Mouse (Mus musculus) liver, embryonic 11.5 days (tissue): ENCODE measurements around the gene Tradd. TPM values are rescaled to one million over a fixed set of nuclear protein-coding genes. Genes with fewer than 3 reads are reported as not detected.
A peak's percentile ranks its signal among the peaks of the same experiment; 100 is the strongest.

ENCODE experiments used
- ATAC-seq: fragments of 200-750 bp; cut with Nextera tagmentation; replicated peaks from 2 replicates; pipeline ENCODE4 v1.8.0; 2017; ENCODE audit warnings: moderate number of reproducible peaks, mild to moderate bottlenecking, moderate TSS enrichment, moderate library complexity; ENCODE audit not compliant: low FRiP score
- DNase-seq: peaks from one replicate; pipeline ENCODE4 v3.0.0-alpha.2; 2017; ENCODE audit warnings: low spot score
- H3K27ac ChIP-seq: fragments of 300-500 bp; sonication (generic); 2 replicates; pipeline ENCODE4 v1.5.1; 2014; ENCODE audit warnings: mild to moderate bottlenecking, low read depth, low read length, control low read depth
- H3K27me3 ChIP-seq: fragments of 300-500 bp; sonication (generic); replicated peaks from 2 replicates; pipeline ENCODE4 v1.6.1; 2014; ENCODE audit warnings: low read length, mixed read lengths; ENCODE audit not compliant: control insufficient read depth, insufficient read depth
- H3K36me3 ChIP-seq: fragments of 300-500 bp; sonication (generic); 2 replicates; pipeline ENCODE4 v1.6.1; 2014; ENCODE audit warnings: mild to moderate bottlenecking, low read length, moderate library complexity, mixed read lengths; ENCODE audit not compliant: control insufficient read depth, insufficient read depth
- H3K4me1 ChIP-seq: fragments of 300-500 bp; sonication (generic); replicated peaks from 2 replicates; pipeline ENCODE4 v1.6.1; 2014; ENCODE audit warnings: low read length, mixed read lengths; ENCODE audit not compliant: control insufficient read depth, insufficient read depth
- H3K4me2 ChIP-seq: fragments of 300-500 bp; sonication (generic); 2 replicates; pipeline ENCODE4 v1.6.1; 2014; ENCODE audit warnings: mild to moderate bottlenecking, control low read depth, moderate library complexity
- H3K4me3 ChIP-seq: fragments of 300-500 bp; sonication (generic); 2 replicates; pipeline ENCODE4 v1.5.1; 2014; ENCODE audit warnings: low read depth, low read length, control low read depth
- H3K9ac ChIP-seq: fragments of 300-500 bp; sonication (generic); 2 replicates; pipeline ENCODE4 v1.6.1; 2014; ENCODE audit warnings: low read depth, low read length, control low read depth
- H3K9me3 ChIP-seq: fragments of 300-500 bp; sonication (generic); 2 replicates; pipeline ENCODE4 v1.6.1; 2016; ENCODE audit warnings: low read length, inconsistent platforms, mixed read lengths; ENCODE audit not compliant: control insufficient read depth
- WGBS: fragments of 180-500 bp; shearing (Covaris S2); extraction: QIAGEN DNeasy Blood & Tissue Kit; methylation state at CpG from one replicate; pipeline ENCODE4 v1.1.7; 2014; 5-methylcytosine and 5-hydroxymethylcytosine counted together
- polyA plus RNA-seq: library from polyadenylated mRNA; unstranded; fragments of >200 nt; fragmentation: Nextera tagmentation; extraction: Ambion mirVana; gene quantifications from 2 replicates; pipeline ENCODE4 v1.2.1, GENCODE M21; 2014

The Tradd gene
- polyA plus RNA-seq, 1 experiment from 2014 or later = 23.1 TPM

GRCm38 (mm10) chr8:105269461-105269947, 5.1 kb upstream of the Tradd start, which contains the start of gene Hsf4:
Gene Hsf4, plus strand, starts transcription at chr8:105269801.
- Histone ChIP-seq H3K4me1 (peaks cover 30% of the 10 kb centered on the region), H3K9me3 (peaks cover 6% of the 10 kb centered on the region; the same call in 1 of the 2 replicates), H3K27me3 (peaks cover 87% of the 10 kb centered on the region), H3K9ac (no peak within 1 kb of the TSS; the same call in 1 of the 2 replicates), H3K36me3 (no peaks in the 10 kb centered on the region), H3K4me3 (peak within 1 kb of the TSS; percentile 45), H3K27ac (no peak within 1 kb of the TSS), H3K4me2 (peak within 1 kb of the TSS; percentile 73)
- DNase-seq (no peak), ATAC-seq (0 out of 2 replicates have a peak, but pooled peaks have one; percentile 22)
- WGBS = 2% methylated on average over 42 of the region's 42 CpGs

- Histone ChIP-seq H3K9ac (no peak overlapping the region), H3K36me3 (no peaks in the 10 kb centered on the region), H3K27me3 (peaks cover 83% of the 10 kb centered on the region), H3K4me1 (peaks cover 30% of the 10 kb centered on the region), H3K4me2 (peak overlapping the region; percentile 73), H3K27ac (no peak overlapping the region), H3K4me3 (peak overlapping the region; percentile 45), H3K9me3 (peaks cover 6% of the 10 kb centered on the region; the same call in 1 of the 2 replicates)
- DNase-seq (no peak), ATAC-seq (no peak)
- WGBS = 6% methylated on average over 10 of the region's 10 CpGs
Measured at GRCm38 (mm10) chr8:105269075-105269458, 4.7 kb upstream of the Tradd start.

GRCm38 (mm10) chr8:105268342-105269074, 4.1 kb upstream of the Tradd start:
- Histone ChIP-seq H3K27ac (no peak overlapping the region), H3K4me3 (peak overlapping the region; percentile 45), H3K4me2 (peak overlapping the region; percentile 73), H3K4me1 (peaks cover 32% of the 10 kb centered on the region), H3K9ac (peak overlapping the region; percentile 28), H3K9me3 (peaks cover 6% of the 10 kb centered on the region; the same call in 1 of the 2 replicates), H3K36me3 (no peaks in the 10 kb centered on the region), H3K27me3 (peaks cover 79% of the 10 kb centered on the region)
- ATAC-seq (peak; percentile 3; the same call in 1 of the 2 replicates), DNase-seq (peak; percentile 65)
- WGBS = 4% methylated on average over 65 of the region's 65 CpGs

- Histone ChIP-seq H3K9me3 (peaks cover 6% of the 10 kb centered on the region; the same call in 1 of the 2 replicates), H3K36me3 (no peaks in the 10 kb centered on the region), H3K4me2 (no peak overlapping the region), H3K9ac (no peak overlapping the region), H3K4me3 (no peak overlapping the region), H3K4me1 (peaks cover 35% of the 10 kb centered on the region), H3K27me3 (peaks cover 62% of the 10 kb centered on the region), H3K27ac (no peak overlapping the region)
- ATAC-seq (no peak), DNase-seq (no peak)
- WGBS = 19% methylated on average over 13 of the region's 13 CpGs
Measured at GRCm38 (mm10) chr8:105266775-105267174, 2.4 kb upstream of the Tradd start.

GRCm38 (mm10) chr8:105265128-105265527, 719 bp upstream of the Tradd start:
- Histone ChIP-seq H3K9ac (peak overlapping the region; percentile 75), H3K4me2 (peak overlapping the region; percentile 81), H3K9me3 (peaks cover 6% of the 10 kb centered on the region; the same call in 1 of the 2 replicates), H3K4me1 (peaks cover 35% of the 10 kb centered on the region), H3K27ac (no peak overlapping the region), H3K36me3 (no peaks in the 10 kb centered on the region), H3K27me3 (peaks cover 49% of the 10 kb centered on the region), H3K4me3 (peak overlapping the region; percentile 64)
- no peak for DNase-seq
- ATAC-seq = 0 out of 2 replicates have a peak, but pooled peaks have one; percentile 24
- 13% methylated on average over 10 of the region's 10 CpGs for WGBS

GRCm38 (mm10) chr8:105263244-105263912, 1.0 kb downstream of the Tradd start:
- H3K27ac ChIP-seq = no peak overlapping the region
- H3K36me3 ChIP-seq = no peaks in the 10 kb centered on the region
- ATAC-seq (no peak), DNase-seq (no peak)
- peaks cover 49% of the 10 kb centered on the region for H3K27me3 ChIP-seq
- peak overlapping the region; percentile 64 for H3K4me3 ChIP-seq
- H3K9me3 ChIP-seq = peaks cover 6% of the 10 kb centered on the region; the same call in 1 of the 2 replicates
- H3K4me1 ChIP-seq = peaks cover 32% of the 10 kb centered on the region
- 43% methylated on average over 16 of the region's 16 CpGs for WGBS
- peak overlapping the region; percentile 81 for H3K4me2 ChIP-seq
- no peak overlapping the region; the same call in 1 of the 2 replicates for H3K9ac ChIP-seq

- WGBS = 69% methylated on average over 12 of the region's 12 CpGs
- Histone ChIP-seq H3K4me1 (peaks cover 27% of the 10 kb centered on the region), H3K9me3 (peaks cover 5% of the 10 kb centered on the region; the same call in 1 of the 2 replicates), H3K36me3 (no peaks in the 10 kb centered on the region), H3K9ac (no peak overlapping the region), H3K4me3 (no peak overlapping the region), H3K27me3 (peaks cover 31% of the 10 kb centered on the region), H3K27ac (no peak overlapping the region), H3K4me2 (no peak overlapping the region)
- ATAC-seq (no peak), DNase-seq (no peak)
Measured at GRCm38 (mm10) chr8:105261326-105261980, 3.0 kb downstream of the Tradd start.

- DNase-seq = no peak
- no peaks in the 10 kb centered on the region for H3K9me3 ChIP-seq
- H3K4me3 ChIP-seq = no peak overlapping the region
- no peak overlapping the region for H3K27ac ChIP-seq
- WGBS = 73% methylated on average over 7 of the region's 7 CpGs
- H3K4me1 ChIP-seq = peaks cover 30% of the 10 kb centered on the region
- no peak for ATAC-seq
- no peak overlapping the region for H3K9ac ChIP-seq
- H3K27me3 ChIP-seq = peaks cover 30% of the 10 kb centered on the region
- no peaks in the 10 kb centered on the region for H3K36me3 ChIP-seq
- peak overlapping the region; percentile 78 for H3K4me2 ChIP-seq
Measured at GRCm38 (mm10) chr8:105260371-105261099, 3.9 kb downstream of the Tradd start.
